Mouse (Mus musculus): ENCODE measurements around the gene Dand5.

- TF ChIP-seq CTCF (IDR thresholded peaks at IDR 0.05; ENCODE audit: insufficient read depth, low read length) (no peak), POLR2A (IDR thresholded peaks at IDR 0.05; ENCODE audit: borderline replicate concordance, extremely low read depth, low read depth, low read length) (no peak)
Observed at GRCm38 (mm10) chr8:84784681-84785505, 37.7 kb downstream of the Dand5 start.
